Mouse (Mus musculus) embryonic facial prominence, embryonic 14.5 days (tissue): ENCODE results near the gene Rbm6. TPM values are rescaled to one million over a fixed set of nuclear protein-coding genes. Genes with fewer than 3 reads are reported as not detected.
A peak's percentile ranks its signal among the peaks of the same experiment; 100 is the strongest.

ENCODE experiments used
- ATAC-seq: fragments of 200-750 bp; cut with Nextera tagmentation; 2 replicates; pipeline ENCODE4 v1.8.0; 2017; ENCODE audit warnings: low read depth, moderate number of reproducible peaks, moderate TSS enrichment
- DNase-seq: peaks from one replicate; pipeline ENCODE4 v3.0.0-alpha.2; 2015; ENCODE audit warnings: low spot score
- H3K27ac ChIP-seq: fragments of 300-500 bp; sonication (generic); replicated peaks from 2 replicates; pipeline ENCODE4 v1.5.1; 2014; ENCODE audit warnings: low read depth, mild to moderate bottlenecking, low read length, moderate library complexity
- H3K27me3 ChIP-seq: fragments of 300-500 bp; sonication (generic); replicated peaks from 2 replicates; pipeline ENCODE4 v1.6.1; 2014; ENCODE audit warnings: low read length; ENCODE audit not compliant: control insufficient read depth, insufficient read depth
- H3K36me3 ChIP-seq: fragments of 300-500 bp; sonication (generic); 2 replicates; pipeline ENCODE4 v1.6.1; 2014; ENCODE audit warnings: low read length, mixed read lengths; ENCODE audit not compliant: control insufficient read depth, insufficient read depth
- H3K4me1 ChIP-seq: fragments of 300-500 bp; sonication (generic); 2 replicates; pipeline ENCODE4 v1.6.1; 2014; ENCODE audit warnings: antibody characterized with exemption, low read length; ENCODE audit not compliant: control insufficient read depth, insufficient read depth
- H3K4me2 ChIP-seq: fragments of 300-500 bp; sonication (generic); 2 replicates; pipeline ENCODE4 v1.6.1; 2014; ENCODE audit warnings: low read depth, mild to moderate bottlenecking, low read length, moderate library complexity, mixed read lengths
- H3K4me3 ChIP-seq: fragments of 300-500 bp; sonication (generic); 2 replicates; pipeline ENCODE4 v1.5.1; 2014; ENCODE audit warnings: low read depth, mild to moderate bottlenecking, low read length
- H3K9ac ChIP-seq: fragments of 300-500 bp; sonication (generic); 2 replicates; pipeline ENCODE4 v1.6.1; 2014; ENCODE audit warnings: low read depth, mild to moderate bottlenecking, low read length, moderate library complexity, mixed read lengths
- H3K9me3 ChIP-seq: fragments of 300-500 bp; sonication (generic); 2 replicates; pipeline ENCODE4 v1.6.1; 2016; ENCODE audit warnings: low read length; ENCODE audit not compliant: control insufficient read depth
- WGBS: fragments of 180-500 bp; shearing (Covaris S2); extraction: QIAGEN DNeasy Blood & Tissue Kit; methylation state at CpG from one replicate; pipeline ENCODE4 v1.1.7; 2014; 5-methylcytosine and 5-hydroxymethylcytosine counted together
- polyA plus RNA-seq: library from polyadenylated mRNA; unstranded; fragments of >200 nt; fragmentation: Nextera tagmentation; extraction: Ambion mirVana; gene quantifications from 2 replicates; pipeline ENCODE4 v1.2.1, GENCODE M21; 2014

Gene Rbm6
- polyA plus RNA-seq, 1 experiment from 2014 or later, result 52.2 TPM

DNA sequence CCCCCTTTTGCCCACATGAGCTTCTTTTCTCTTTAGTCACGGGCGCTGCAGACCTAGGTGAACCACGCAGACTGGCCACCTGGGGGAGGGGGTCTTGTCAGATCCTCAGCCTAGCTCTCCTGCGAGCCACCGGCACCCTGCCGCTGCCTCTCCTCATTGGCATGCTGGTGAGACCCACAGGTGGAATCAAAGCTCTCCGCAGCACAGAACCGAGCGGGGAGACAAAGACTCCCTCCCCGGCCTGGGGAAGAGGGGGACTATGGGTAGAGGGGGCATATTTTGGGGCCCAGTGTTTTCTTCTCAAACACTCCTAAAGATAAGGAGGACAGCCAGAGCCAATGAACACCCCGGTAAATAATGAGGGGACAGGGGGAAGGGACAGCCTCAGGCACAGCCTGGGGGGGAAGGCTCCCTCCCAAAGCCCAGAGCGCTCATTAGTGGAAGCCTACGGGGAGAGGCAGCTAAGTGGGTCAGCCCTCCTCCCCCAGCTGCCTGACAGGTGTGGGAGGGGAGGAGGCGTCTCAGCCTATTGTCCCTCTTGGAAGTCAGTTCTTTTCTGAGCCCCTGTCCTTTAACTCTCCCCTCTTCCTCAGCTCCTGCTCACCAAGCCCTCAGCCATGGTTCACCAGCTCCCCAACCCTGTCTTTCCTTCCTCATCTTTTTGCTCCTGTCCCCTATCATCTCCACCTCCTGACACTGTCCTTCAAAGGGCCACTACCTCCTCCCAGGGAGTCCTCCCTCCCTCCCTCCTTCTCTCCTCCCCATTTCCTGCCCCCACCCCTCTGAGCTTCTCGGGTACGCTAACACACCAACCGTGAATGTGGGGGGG lies 137.5 kb downstream of the Rbm6 start:
- ATAC-seq, result peak; percentile 23
- 5% methylated on average over 15 of the region's 17 CpGs for WGBS
- H3K4me2 ChIP-seq, result peak overlapping the region; percentile 53
- H3K9ac ChIP-seq, result peak overlapping the region; percentile 48; the same call in 1 of the 2 replicates
- peak overlapping the region; percentile 23 for H3K4me3 ChIP-seq
- peak overlapping the region; percentile 91 for H3K27ac ChIP-seq
- H3K9me3 ChIP-seq, result no peaks in the 10 kb centered on the region
- peaks cover 25% of the 10 kb centered on the region for H3K4me1 ChIP-seq
- H3K36me3 ChIP-seq, result peaks cover 21% of the 10 kb centered on the region
- DNase-seq, result peak; percentile 77
- no peaks in the 10 kb centered on the region for H3K27me3 ChIP-seq

DNA sequence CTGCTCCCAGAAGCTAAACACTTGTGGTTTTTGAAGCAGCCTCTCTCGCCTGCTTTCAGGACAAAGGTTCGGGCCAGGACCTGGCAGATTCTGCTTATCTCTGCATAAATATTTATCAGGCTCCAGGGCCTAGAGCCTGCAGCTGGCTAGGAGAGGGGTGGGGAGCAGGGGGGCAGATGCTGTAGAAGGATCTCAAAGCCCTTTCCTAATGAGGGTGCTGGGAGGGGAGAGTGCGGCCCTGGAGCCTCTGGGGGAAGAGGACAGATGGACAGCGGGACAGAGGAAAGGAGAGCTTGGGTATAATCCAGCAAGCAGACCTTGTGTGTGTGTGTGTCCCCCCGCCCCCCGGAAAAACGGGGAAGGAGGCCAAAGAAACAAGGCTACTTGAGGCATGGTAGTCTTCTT lies 138.5 kb downstream of the Rbm6 start:
- peaks cover 33% of the 10 kb centered on the region for H3K4me1 ChIP-seq
- peaks cover 11% of the 10 kb centered on the region for H3K36me3 ChIP-seq
- ATAC-seq, result no peak
- H3K4me2 ChIP-seq, result 0 out of 2 replicates have a peak overlapping the region, but pooled peaks have one; percentile 53
- no peaks in the 10 kb centered on the region for H3K27me3 ChIP-seq
- DNase-seq, result no peak
- peak overlapping the region; percentile 91 for H3K27ac ChIP-seq
- H3K9me3 ChIP-seq, result no peaks in the 10 kb centered on the region
- no peak overlapping the region for H3K9ac ChIP-seq
- no peak overlapping the region for H3K4me3 ChIP-seq
- 33% methylated on average over 7 of the region's 7 CpGs for WGBS

- Histone ChIP-seq H3K27me3 (no peaks in the 10 kb centered on the region), H3K27ac (no peak overlapping the region), H3K4me1 (peaks cover 36% of the 10 kb centered on the region), H3K9me3 (no peaks in the 10 kb centered on the region), H3K4me2 (no peak overlapping the region), H3K4me3 (no peak overlapping the region), H3K9ac (no peak overlapping the region), H3K36me3 (no peaks in the 10 kb centered on the region)
- DNase-seq, result no peak
- no peak for ATAC-seq
- 33% methylated on average over 3 of the region's 3 CpGs for WGBS
Observed at GRCm38 (mm10) chr9:107729709-107730108, 143.3 kb downstream of the Rbm6 start.

- DNase-seq, result no peak
- Histone ChIP-seq H3K4me2 (no peak overlapping the region), H3K9ac (0 out of 2 replicates have a peak overlapping the region, but pooled peaks have one; percentile 11), H3K27ac (no peak overlapping the region), H3K36me3 (no peaks in the 10 kb centered on the region), H3K4me3 (no peak overlapping the region), H3K9me3 (no peaks in the 10 kb centered on the region), H3K27me3 (no peaks in the 10 kb centered on the region), H3K4me1 (peaks cover 36% of the 10 kb centered on the region)
- ATAC-seq, result no peak
- whole genome bisulfite sequencing, result 68% methylated on average over 6 of the region's 6 CpGs
Observed at GRCm38 (mm10) chr9:107728919-107729670, 143.9 kb downstream of the Rbm6 start.

DNA sequence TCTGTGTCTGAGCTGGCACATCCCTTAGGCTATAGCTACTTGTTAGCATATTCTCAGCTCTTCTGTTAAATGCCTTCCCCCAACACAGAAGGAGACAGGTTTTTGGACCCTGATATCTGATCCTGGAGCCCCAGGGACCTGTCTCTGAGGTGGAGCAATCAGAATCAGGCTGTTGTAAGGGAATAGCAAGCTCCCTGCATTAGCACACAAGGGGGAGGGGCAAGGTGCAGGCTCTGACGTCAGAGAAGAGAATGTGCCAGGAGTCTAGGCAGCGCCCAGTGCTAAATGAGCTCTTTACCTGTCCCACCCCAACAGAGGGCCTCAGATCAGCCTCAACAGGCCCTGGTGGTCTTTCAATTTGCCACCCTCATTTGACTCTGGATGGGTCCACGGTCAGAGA lies 146.0 kb downstream of the Rbm6 start:
- Histone ChIP-seq H3K27me3 (no peaks in the 10 kb centered on the region), H3K36me3 (no peaks in the 10 kb centered on the region), H3K4me1 (peaks cover 57% of the 10 kb centered on the region), H3K9me3 (no peaks in the 10 kb centered on the region), H3K27ac (peak overlapping the region; percentile 62), H3K4me2 (no peak overlapping the region), H3K9ac (no peak overlapping the region), H3K4me3 (no peak overlapping the region)
- peak; percentile 83 for DNase-seq
- 46% methylated on average over 3 of the region's 3 CpGs for WGBS
- ATAC-seq, result peak; percentile 45

DNA sequence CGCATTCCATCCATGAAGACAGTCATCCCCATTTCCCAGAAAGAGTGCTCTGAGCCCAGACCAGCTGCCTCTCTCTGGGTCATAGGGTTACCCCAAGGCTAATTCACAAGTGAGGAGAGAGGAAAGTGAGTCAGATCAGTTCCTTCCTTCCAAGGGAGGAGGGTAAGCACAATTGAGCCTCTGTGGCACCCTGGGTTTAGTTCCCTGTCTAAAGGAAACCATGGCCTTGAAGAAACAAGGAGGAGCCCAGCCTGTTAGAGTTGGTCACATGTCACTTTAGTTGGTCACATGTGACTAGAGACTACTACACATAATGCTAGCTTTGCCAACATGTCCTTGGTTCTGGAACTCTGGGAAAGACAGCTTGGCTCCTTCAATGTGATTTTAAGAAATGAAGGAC lies 148.2 kb downstream of the Rbm6 start:
- Histone ChIP-seq H3K4me1 (peaks cover 55% of the 10 kb centered on the region), H3K9ac (no peak overlapping the region), H3K4me2 (no peak overlapping the region), H3K36me3 (no peaks in the 10 kb centered on the region), H3K4me3 (no peak overlapping the region), H3K27me3 (no peaks in the 10 kb centered on the region), H3K27ac (peak overlapping the region; percentile 71), H3K9me3 (no peaks in the 10 kb centered on the region)
- 86% methylated on average over 1 of the region's 1 CpGs for WGBS
- DNase-seq (no peak), ATAC-seq (no peak)

DNA sequence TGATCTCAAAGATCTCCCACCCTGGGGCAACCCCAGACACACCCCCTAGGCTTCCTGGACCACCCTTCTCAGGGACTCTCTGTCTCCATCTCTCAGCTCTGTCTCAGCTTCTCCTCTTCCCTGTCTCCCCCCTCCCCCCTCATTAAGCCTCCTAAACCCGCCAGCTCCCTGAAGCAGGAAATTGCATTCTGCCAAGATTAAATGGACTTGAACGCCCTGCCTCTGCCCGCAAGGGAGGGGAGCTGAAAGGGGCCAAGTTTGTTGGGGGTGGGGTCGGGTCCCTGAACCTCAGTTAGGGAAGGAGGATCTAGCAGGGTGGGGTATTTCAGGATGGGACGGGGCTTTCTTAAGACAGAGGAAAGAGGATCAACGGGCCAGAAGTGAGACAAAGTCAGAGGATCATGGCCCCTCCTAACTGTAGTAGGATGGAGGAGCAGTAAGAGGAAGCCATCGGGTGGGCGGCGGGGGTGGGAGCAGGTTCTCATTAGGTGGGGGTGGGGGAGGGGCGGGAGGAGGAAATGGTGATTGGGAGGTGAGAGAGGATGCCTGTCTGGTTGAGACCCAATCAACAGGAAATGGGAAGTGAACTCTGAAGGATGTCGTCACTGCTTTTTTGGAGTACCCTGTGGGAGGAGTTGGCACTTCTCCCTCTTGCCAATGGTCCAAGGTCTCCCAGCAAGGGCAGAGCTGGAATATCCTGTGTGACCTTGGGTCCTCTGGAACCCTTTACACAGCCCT lies 149.1 kb downstream of the Rbm6 start:
- no peaks in the 10 kb centered on the region for H3K9me3 ChIP-seq
- no peak overlapping the region; the same call in 1 of the 2 replicates for H3K4me3 ChIP-seq
- no peaks in the 10 kb centered on the region for H3K36me3 ChIP-seq
- DNase-seq, result peak; percentile 92
- ATAC-seq, result peak; percentile 67
- H3K4me2 ChIP-seq, result peak overlapping the region; percentile 48
- peaks cover 49% of the 10 kb centered on the region for H3K4me1 ChIP-seq
- no peaks in the 10 kb centered on the region for H3K27me3 ChIP-seq
- peak overlapping the region; percentile 47 for H3K9ac ChIP-seq
- WGBS, result 3% methylated on average over 10 of the region's 11 CpGs
- peak overlapping the region; percentile 71 for H3K27ac ChIP-seq
